Comparison of ENCODE assay signal across 13 mouse cellular contexts in the genomic region with DNA sequence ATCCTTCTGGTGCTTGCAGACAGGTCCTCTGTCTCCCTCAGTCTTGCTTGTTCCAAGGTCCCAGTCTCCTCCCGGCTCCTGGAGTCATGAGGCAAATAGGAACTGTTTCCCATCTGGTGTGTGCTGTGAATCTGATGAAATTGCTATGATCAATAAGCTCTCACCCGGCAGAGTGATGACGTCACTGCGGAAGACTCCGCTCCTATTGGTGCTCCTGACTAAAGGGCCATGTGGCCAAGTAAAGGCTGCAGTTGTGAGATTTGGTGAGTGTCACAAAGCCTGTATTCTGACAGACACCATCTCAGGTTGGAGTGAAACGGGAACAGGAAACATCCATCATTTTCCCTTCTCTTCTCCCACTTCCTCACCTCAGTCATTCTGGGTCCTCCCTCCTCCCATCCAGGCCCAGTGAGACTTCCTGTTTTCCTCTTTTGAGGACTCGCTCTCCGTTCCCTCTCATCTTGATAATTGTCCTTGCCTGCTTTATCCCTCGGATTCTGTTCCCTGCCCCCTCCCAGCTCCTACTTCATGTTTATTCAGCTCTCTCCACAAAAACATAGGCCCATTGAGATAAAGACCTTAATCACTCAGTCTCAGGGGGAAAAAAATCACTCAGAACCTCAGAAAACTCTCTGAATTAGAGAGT.
A peak's percentile ranks its signal among the peaks of the same experiment; 100 is the strongest.
DNase-seq lines count a peak whose midpoint lies in the region; TF ChIP-seq lines count a peak whose summit lies in the region.
"Had no signal": no experiment of that assay in that cellular context is flagged by ENCODE, and none has a peak within 500 bp of the region (broad histone marks: within the 10 kb centered on the region; RNA-seq: fewer than 3 reads in every experiment).

No protein-coding gene starts in this region.

- no peak for TF ChIP-seq CTCF in MEL (IDR thresholded peaks at IDR 0.05 in 2 of 3, conservative IDR thresholded peaks at IDR 0.05 in 1 of 3; ENCODE audit: control insufficient read depth in 1 of 3, insufficient read depth in 1 of 3, low read depth in 2 of 3, low read length in 3 of 3, poor library complexity in 1 of 3, severe bottlenecking in 1 of 3)
- TF ChIP-seq CTCF in thymus, adult 2 months (IDR thresholded peaks at IDR 0.05; ENCODE audit: borderline replicate concordance, control insufficient read depth, extremely low read depth, insufficient read depth, low read length, poor library complexity): no peak

- 45% methylated on average over 9 of the region's 9 CpGs for WGBS in heart, embryonic 10.5 days
- 84% methylated on average over 9 of the region's 9 CpGs for WGBS in thymus, adult 2 months

- H3K27me3 ChIP-seq in MEL (ENCODE audit: control insufficient read depth in 1 of 2, insufficient read depth in 2 of 2, low read length in 2 of 2): peaks cover 3 to 6% of the 10 kb centered on the region in 2 experiments
- H3K27me3 ChIP-seq in heart, embryonic 10.5 days (ENCODE audit: insufficient read depth, poor library complexity, severe bottlenecking): no peaks in the 10 kb centered on the region
- H3K27me3 ChIP-seq in thymus, adult 2 months (ENCODE audit: control insufficient read depth, insufficient read depth, low read length): no peaks in the 10 kb centered on the region
- H3K27me3 ChIP-seq: liver, embryonic 15.5 days had no signal

- H3K4me3 ChIP-seq in MEL (ENCODE audit: control insufficient read depth in 1 of 2, insufficient read depth in 1 of 2, low read depth in 2 of 2, low read length in 2 of 2): no peak overlapping the region
- H3K4me3 ChIP-seq in heart, embryonic 10.5 days: no peak overlapping the region
- no peak overlapping the region for H3K4me3 ChIP-seq in thymus, adult 2 months (ENCODE audit: control insufficient read depth, insufficient read depth, low read length)
- H3K4me3 ChIP-seq: left cerebral cortex, adult 2 months; liver, embryonic 15.5 days; megakaryocyte, embryonic 14.5 days had no signal

- H3K79me2 ChIP-seq in MEL (ENCODE audit: control insufficient read depth, insufficient read depth, low read length, poor library complexity): no peaks in the 10 kb centered on the region

- TF ChIP-seq POLR2A in MEL (IDR thresholded peaks at IDR 0.05; ENCODE audit: control insufficient read depth in 1 of 2, insufficient read depth in 1 of 2, low read depth in 1 of 2, low read length in 2 of 2, poor library complexity in 1 of 2): no peak
- TF ChIP-seq POLR2A in thymus, adult 2 months (IDR thresholded peaks at IDR 0.05; ENCODE audit: control insufficient read depth, extremely low read depth, insufficient read depth, low read length, poor library complexity): no peak

- no peaks in the 10 kb centered on the region for H3K9me3 ChIP-seq in MEL (replicated peaks; ENCODE audit: insufficient read depth, low read length)
- H3K9me3 ChIP-seq in heart, embryonic 10.5 days: no peaks in the 10 kb centered on the region
- H3K9me3 ChIP-seq: liver, embryonic 15.5 days; megakaryocyte, embryonic 14.5 days had no signal

- H3K27ac ChIP-seq in MEL (ENCODE audit: control insufficient read depth, low read depth, low read length): no peak overlapping the region
- H3K27ac ChIP-seq in heart, embryonic 10.5 days: peak overlapping the region; percentile 76
- H3K27ac ChIP-seq in thymus, adult 2 months (ENCODE audit: control insufficient read depth, insufficient read depth, low read length): no peak overlapping the region
- H3K27ac ChIP-seq: left cerebral cortex, adult 2 months; liver, embryonic 15.5 days had no signal

- H3K4me1 ChIP-seq in MEL (ENCODE audit: control insufficient read depth in 1 of 2, insufficient read depth in 2 of 2, low read length in 2 of 2): no peaks in the 10 kb centered on the region
- peaks cover 45% of the 10 kb centered on the region for H3K4me1 ChIP-seq in heart, embryonic 10.5 days
- peaks cover 5% of the 10 kb centered on the region for H3K4me1 ChIP-seq in thymus, adult 2 months (replicated peaks; ENCODE audit: control insufficient read depth, insufficient read depth, low read length)
- H3K4me1 ChIP-seq: liver, embryonic 15.5 days had no signal

- no peak for TF ChIP-seq EP300 in MEL (IDR thresholded peaks at IDR 0.05; ENCODE audit: low read depth in 1 of 2, low read length in 2 of 2)

- DNase-seq in heart, adult 18-20 months: peak; percentile 38 to 50
- DNase-seq in heart, postnatal 4 days: no peak
- peak; percentile 8 for DNase-seq in MEL (ENCODE audit: low read depth, low spot score)
- DNase-seq in c-Kit-positive CD71-positive TER-119-negative erythroid progenitor cells, embryonic 14.5 days (ENCODE audit: low read depth): peak; percentile 3
- no peak for DNase-seq in heart, embryonic 10.5 days (ENCODE audit: low spot score)
- DNase-seq in kidney, postnatal 10 days: no peak
- DNase-seq in testis, postnatal 14 days (ENCODE audit: low spot score): no peak
- no peak for DNase-seq in thymus, adult 2 months
- DNase-seq: cerebellum, adult 18-20 months; gastrocnemius, postnatal 10 days had no signal

- H3K36me3 ChIP-seq in MEL (ENCODE audit: control insufficient read depth in 1 of 2, insufficient read depth in 2 of 2, low read length in 2 of 2): no peaks in the 10 kb centered on the region
- no peaks in the 10 kb centered on the region for H3K36me3 ChIP-seq in heart, embryonic 10.5 days
- no peaks in the 10 kb centered on the region for H3K36me3 ChIP-seq in thymus, adult 2 months (ENCODE audit: control insufficient read depth, insufficient read depth, low read length)
- H3K36me3 ChIP-seq: liver, embryonic 15.5 days had no signal

- TF ChIP-seq RAD21 in MEL (IDR thresholded peaks at IDR 0.05; ENCODE audit: low read depth, low read length): no peak

- no peak overlapping the region for H3K9ac ChIP-seq in MEL (ENCODE audit: control insufficient read depth, low read depth, low read length, poor library complexity, severe bottlenecking)
- H3K9ac ChIP-seq: liver, embryonic 15.5 days had no signal

TF ChIP-seq in MEL, 35 proteins besides CTCF, POLR2A, EP300 and RAD21:
- TF ChIP-seq E2F4 (IDR thresholded peaks at IDR 0.05; ENCODE audit: borderline replicate concordance, low read depth, low read length): no peak
- no peak for TF ChIP-seq NELFE (IDR thresholded peaks at IDR 0.05; ENCODE audit: low read depth, low read length)
- TF ChIP-seq POLR2AphosphoS2 (IDR thresholded peaks at IDR 0.05; ENCODE audit: low read length): no peak
- no peak for TF ChIP-seq SIN3A (IDR thresholded peaks at IDR 0.05; ENCODE audit: low read length)
- TF ChIP-seq JUND (IDR thresholded peaks at IDR 0.05; ENCODE audit: low read depth, low read length): no peak
- TF ChIP-seq TCF12 (IDR thresholded peaks at IDR 0.05; ENCODE audit: low read depth, low read length): no peak
- TF ChIP-seq ZKSCAN1 (IDR thresholded peaks at IDR 0.05; ENCODE audit: low read depth, low read length): no peak
TF ChIP-seq in MEL: peak in this region for 0.

Comparison
In these comparisons a context has a peak if more than half of its experiments do, and no peak if none do; other contexts are left out.
1. DNase-seq: peak in heart, adult 18-20 months (2 of 2), MEL (single experiment) and c-Kit-positive CD71-positive TER-119-negative erythroid progenitor cells, embryonic 14.5 days (single experiment); none in heart, postnatal 4 days (single experiment), heart, embryonic 10.5 days (single experiment), kidney, postnatal 10 days (single experiment), testis, postnatal 14 days (single experiment) and thymus, adult 2 months (single experiment).